Mouse (Mus musculus): ENCODE data around the gene Clec1a. TPM values are rescaled to one million over a fixed set of nuclear protein-coding genes. Genes with fewer than 3 reads are reported as not detected.

Clec1a gene
- polyA plus RNA-seq (2012), result 0.06 TPM in 1 of 2 replicates, not detected in the other

GRCm38 (mm10) chr6:129451411-129452039, at the start of gene Clec1a:
Clec1a (minus strand) TSS chr6:129452000.

GRCm38 (mm10) chr6:129408562-129408961, 43.2 kb downstream of the Clec1a start, which contains the start of gene Clec9a:
Clec9a (plus strand) TSS chr6:129408862.

GRCm38 (mm10) chr6:129396997-129397396, 54.8 kb downstream of the Clec1a start, which contains the start of gene Clec1b:
Clec1b (plus strand) TSS chr6:129397297.

GRCm38 (mm10) chr6:129385774-129386173, 66.0 kb downstream of the Clec1a start, which contains the start of gene Clec12b:
Clec12b (minus strand) TSS chr6:129385874.

Other genes starting within 250 kb of the Clec1a start
- gene Cd69, start 176.6 kb downstream of the Clec1a start, polyA plus RNA-seq (2012), result 6.4 and 6.8 TPM in 2 replicates
- gene 4922502D21Rik, start 120.2 kb downstream of the Clec1a start, polyA plus RNA-seq (2012), result not detected in 2 replicates
- 13.7 and 18.2 TPM in 2 replicates for gene Clec12a, start 109.3 kb downstream of the Clec1a start, polyA plus RNA-seq (2012)
- not detected in 2 replicates for gene Clec12b, start 66.1 kb downstream of the Clec1a start, polyA plus RNA-seq (2012)
- 0.15 TPM in 1 of 2 replicates, not detected in the other for gene Clec1b, start 54.7 kb downstream of the Clec1a start, polyA plus RNA-seq (2012)
- gene Clec9a, start 43.1 kb downstream of the Clec1a start, polyA plus RNA-seq (2012), result 0.21 and 0.29 TPM in 2 replicates
- 0.44 and 0.61 TPM in 2 replicates for gene Olr1, start 55.2 kb upstream of the Clec1a start, polyA plus RNA-seq (2012)
- gene Tmem52b, start 60.6 kb upstream of the Clec1a start, polyA plus RNA-seq (2012), result not detected in 2 replicates
- gene Gabarapl1, start 81.2 kb upstream of the Clec1a start, polyA plus RNA-seq (2012), result 89.6 and 129 TPM in 2 replicates
- 0.05 TPM in 1 of 2 replicates, not detected in the other for gene Klre1, start 125.9 kb upstream of the Clec1a start, polyA plus RNA-seq (2012)
- 0.19 and 0.37 TPM in 2 replicates for gene Klrd1, start 139.8 kb upstream of the Clec1a start, polyA plus RNA-seq (2012)
- 0.39 and 0.74 TPM in 2 replicates for gene Klrk1, start 171.9 kb upstream of the Clec1a start, polyA plus RNA-seq (2012)
- gene Klrc3, start 191.3 kb upstream of the Clec1a start, polyA plus RNA-seq (2012), result 0.24 TPM in 1 of 2 replicates, not detected in the other
- gene Klrc2, start 208.7 kb upstream of the Clec1a start, polyA plus RNA-seq (2012), result 0.11 TPM in 1 of 2 replicates, not detected in the other
- gene Klrc1, start 227.0 kb upstream of the Clec1a start, polyA plus RNA-seq (2012), result 0.23 and 1.00 TPM in 2 replicates

Data from megakaryocyte-erythroid progenitor cell, adult 5 weeks (primary cell).